Mouse (Mus musculus) liver, embryonic 13.5 days (tissue): Measurements from ENCODE around the gene 9430038I01Rik. TPM values are rescaled to one million over a fixed set of nuclear protein-coding genes. Genes with fewer than 3 reads are reported as not detected.
"Not testable (repeated sequence)": the region's sequence is repeated elsewhere in the genome, so short reads cannot be mapped to it uniquely, and the experiment has no call there.

Source experiments
- ATAC-seq: fragments of 200-750 bp; cut with Nextera tagmentation; 2 replicates; pipeline ENCODE4 v1.8.0; 2017; ENCODE audit warnings: low read depth, mild to moderate bottlenecking, moderate number of reproducible peaks, moderate library complexity
- DNase-seq: peaks from one replicate; pipeline ENCODE4 v3.0.0; 2022
- H3K27ac ChIP-seq: fragments of 300-500 bp; sonication (generic); 2 replicates; pipeline ENCODE4 v1.5.1; 2015; ENCODE audit warnings: moderate library complexity, mild to moderate bottlenecking, inconsistent platforms
- H3K27me3 ChIP-seq: fragments of 300-500 bp; sonication (generic); 2 replicates; pipeline ENCODE4 v1.6.1; 2015; ENCODE audit warnings: mild to moderate bottlenecking, inconsistent platforms
- H3K36me3 ChIP-seq: fragments of 300-500 bp; sonication (generic); 2 replicates; pipeline ENCODE4 v1.6.1; 2015; ENCODE audit warnings: mild to moderate bottlenecking, inconsistent platforms
- H3K4me1 ChIP-seq: fragments of 300-500 bp; sonication (generic); replicated peaks from 2 replicates; pipeline ENCODE4 v1.6.1; 2015; ENCODE audit warnings: inconsistent platforms
- H3K4me2 ChIP-seq: fragments of 300-500 bp; sonication (generic); 2 replicates; pipeline ENCODE4 v1.6.1; 2015; ENCODE audit warnings: inconsistent platforms, mild to moderate bottlenecking, moderate library complexity
- H3K4me3 ChIP-seq: fragments of 300-500 bp; sonication (generic); replicated peaks from 2 replicates; pipeline ENCODE4 v1.5.1; 2015; ENCODE audit warnings: mild to moderate bottlenecking, inconsistent platforms
- H3K9ac ChIP-seq: fragments of 300-500 bp; sonication (generic); 2 replicates; pipeline ENCODE4 v1.6.1; 2015; ENCODE audit warnings: mild to moderate bottlenecking, inconsistent platforms
- H3K9me3 ChIP-seq: fragments of 300-500 bp; sonication (generic); replicated peaks from 2 replicates; pipeline ENCODE4 v1.6.1; 2016; ENCODE audit warnings: inconsistent platforms
- WGBS: fragments of 180-500 bp; shearing (Covaris S2); methylation state at CpG from one replicate; pipeline ENCODE4 v1.1.7; 2015; ENCODE audit not compliant: insufficient replicate concordance; 5-methylcytosine and 5-hydroxymethylcytosine counted together
- polyA plus RNA-seq: library from polyadenylated mRNA; unstranded; fragments of >200 nt; fragmentation: Nextera tagmentation; extraction: Ambion mirVana; gene quantifications from 2 replicates; pipeline ENCODE4 v1.2.1, GENCODE M21; 2015

9430038I01Rik gene
- polyA plus RNA-seq: 9.2 and 9.5 TPM in 2 replicates

- DNase-seq (peak; percentile 93), ATAC-seq (peak; percentile 99)
- under 1% methylated on average over 62 of the region's 63 CpGs for WGBS
- Histone ChIP-seq H3K36me3 (no peaks in the 10 kb centered on the region), H3K27ac (peak within 1 kb of the TSS; percentile 76), H3K4me2 (peak within 1 kb of the TSS; percentile 78), H3K9ac (peak within 1 kb of the TSS; percentile 72), H3K9me3 (no peaks in the 10 kb centered on the region), H3K4me3 (peak within 1 kb of the TSS; percentile 72), H3K4me1 (peaks cover 26% of the 10 kb centered on the region), H3K27me3 (no peaks in the 10 kb centered on the region)
Observed at GRCm38 (mm10) chr7:137410337-137411197, at the start of gene 9430038I01Rik. Gene 9430038I01Rik, minus strand, starts transcription at chr7:137410762.

- peaks cover 24% of the 10 kb centered on the region for H3K36me3 ChIP-seq
- DNase-seq (no peak), ATAC-seq (no peak)
- no peaks in the 10 kb centered on the region for H3K9me3 ChIP-seq
- H3K27ac ChIP-seq: no peak overlapping the region
- no peak overlapping the region for H3K4me3 ChIP-seq
- no peaks in the 10 kb centered on the region for H3K27me3 ChIP-seq
- H3K9ac ChIP-seq: no peak overlapping the region
- H3K4me2 ChIP-seq: no peak overlapping the region
- 83% methylated on average over 12 of the region's 12 CpGs for WGBS
- H3K4me1 ChIP-seq: peaks cover 17% of the 10 kb centered on the region
Observed at GRCm38 (mm10) chr7:137445321-137445720, 34.8 kb upstream of the 9430038I01Rik start.

- no peak for DNase-seq
- 91% methylated on average over 4 of the region's 4 CpGs for WGBS
Observed at GRCm38 (mm10) chr7:137442951-137443350, 32.4 kb upstream of the 9430038I01Rik start.

GRCm38 (mm10) chr7:137438962-137439361 lies 28.4 kb upstream of the 9430038I01Rik start:
- Histone ChIP-seq H3K9ac (peak overlapping the region; percentile 92), H3K4me2 (peak overlapping the region; percentile 93), H3K4me1 (peaks cover 54% of the 10 kb centered on the region), H3K4me3 (peak overlapping the region; percentile 91)
- H3K9me3 ChIP-seq, DNase-seq, ATAC-seq, H3K27me3 ChIP-seq, H3K36me3 ChIP-seq, H3K27ac ChIP-seq: not testable (repeated sequence)
- 67% methylated on average over 7 of the region's 7 CpGs for WGBS

More at GRCm38 (mm10) chr7:137442951-137443350, 32.4 kb upstream of the 9430038I01Rik start:
- H3K4me3 ChIP-seq: no peak overlapping the region
- peaks cover 17% of the 10 kb centered on the region for H3K36me3 ChIP-seq
- ATAC-seq: no peak
- H3K9ac ChIP-seq: no peak overlapping the region
- no peaks in the 10 kb centered on the region for H3K27me3 ChIP-seq
- H3K9me3 ChIP-seq: no peaks in the 10 kb centered on the region
- no peak overlapping the region for H3K4me2 ChIP-seq
- no peak overlapping the region for H3K27ac ChIP-seq
- H3K4me1 ChIP-seq: peaks cover 39% of the 10 kb centered on the region

- H3K36me3 ChIP-seq: peaks cover 3% of the 10 kb centered on the region; the same call in 1 of the 2 replicates
- H3K4me3 ChIP-seq: peak overlapping the region; percentile 91
- 7% methylated on average over 7 of the region's 7 CpGs for WGBS
- DNase-seq (no peak), ATAC-seq (0 out of 2 replicates have a peak, but pooled peaks have one; percentile 8)
- no peaks in the 10 kb centered on the region for H3K27me3 ChIP-seq
- peak overlapping the region; percentile 93 for H3K4me2 ChIP-seq
- H3K4me1 ChIP-seq: peaks cover 54% of the 10 kb centered on the region
- peak overlapping the region; percentile 70 for H3K27ac ChIP-seq
- no peaks in the 10 kb centered on the region for H3K9me3 ChIP-seq
- H3K9ac ChIP-seq: peak overlapping the region; percentile 92
Observed at GRCm38 (mm10) chr7:137438179-137438550, 27.6 kb upstream of the 9430038I01Rik start.

GRCm38 (mm10) chr7:137437440-137438178 lies 27.0 kb upstream of the 9430038I01Rik start, which contains the start of gene Glrx3:
Gene Glrx3, plus strand, starts transcription at chr7:137437614.
- DNase-seq (peak; percentile 97), ATAC-seq (peak; percentile 98)
- Histone ChIP-seq H3K36me3 (peaks cover 3% of the 10 kb centered on the region; the same call in 1 of the 2 replicates), H3K9ac (peak within 1 kb of the TSS; percentile 92), H3K27me3 (no peaks in the 10 kb centered on the region), H3K4me1 (peaks cover 54% of the 10 kb centered on the region), H3K9me3 (no peaks in the 10 kb centered on the region), H3K4me2 (peak within 1 kb of the TSS; percentile 93), H3K4me3 (peak within 1 kb of the TSS; percentile 91), H3K27ac (peak within 1 kb of the TSS; percentile 70)
- WGBS: under 1% methylated on average over 61 of the region's 69 CpGs

GRCm38 (mm10) chr7:137436901-137437300 lies 26.3 kb upstream of the 9430038I01Rik start:
- DNase-seq: no peak
- Histone ChIP-seq H3K4me2 (peak overlapping the region; percentile 93), H3K4me3 (peak overlapping the region; percentile 91), H3K4me1 (peaks cover 47% of the 10 kb centered on the region), H3K9me3 (no peaks in the 10 kb centered on the region), H3K27ac (no peak overlapping the region), H3K9ac (no peak overlapping the region), H3K27me3 (no peaks in the 10 kb centered on the region), H3K36me3 (peaks cover 3% of the 10 kb centered on the region; the same call in 1 of the 2 replicates)
- no peak for ATAC-seq
- WGBS: 67% methylated on average over 6 of the region's 6 CpGs

GRCm38 (mm10) chr7:137431769-137432603 lies 21.4 kb upstream of the 9430038I01Rik start:
- WGBS: 59% methylated on average over 13 of the region's 13 CpGs
- no peaks in the 10 kb centered on the region for H3K9me3 ChIP-seq
- no peak for DNase-seq
- no peak overlapping the region for H3K4me3 ChIP-seq
- no peak overlapping the region for H3K4me2 ChIP-seq
- no peaks in the 10 kb centered on the region for H3K36me3 ChIP-seq
- ATAC-seq: no peak
- no peak overlapping the region for H3K9ac ChIP-seq
- no peak overlapping the region for H3K27ac ChIP-seq
- H3K4me1 ChIP-seq: peaks cover 10% of the 10 kb centered on the region
- no peaks in the 10 kb centered on the region for H3K27me3 ChIP-seq

- Histone ChIP-seq H3K27ac (no peak overlapping the region), H3K4me3 (no peak overlapping the region), H3K9ac (no peak overlapping the region), H3K4me1 (no peaks in the 10 kb centered on the region), H3K9me3 (no peaks in the 10 kb centered on the region), H3K4me2 (no peak overlapping the region), H3K27me3 (no peaks in the 10 kb centered on the region), H3K36me3 (no peaks in the 10 kb centered on the region)
- ATAC-seq: no peak
- 32% methylated on average over 4 of the region's 4 CpGs for WGBS
- no peak for DNase-seq
Observed at GRCm38 (mm10) chr7:137426693-137427092, 16.1 kb upstream of the 9430038I01Rik start.

GRCm38 (mm10) chr7:137421236-137421635 lies 10.7 kb upstream of the 9430038I01Rik start:
- H3K4me3 ChIP-seq: no peak overlapping the region
- no peaks in the 10 kb centered on the region for H3K9me3 ChIP-seq
- no peak overlapping the region for H3K4me2 ChIP-seq
- H3K4me1 ChIP-seq: no peaks in the 10 kb centered on the region
- H3K36me3 ChIP-seq: no peaks in the 10 kb centered on the region
- no peaks in the 10 kb centered on the region for H3K27me3 ChIP-seq
- H3K9ac ChIP-seq: no peak overlapping the region
- 83% methylated on average over 4 of the region's 4 CpGs for WGBS
- DNase-seq (no peak), ATAC-seq (no peak)
- H3K27ac ChIP-seq: no peak overlapping the region
